Mouse (Mus musculus) thymus, adult 2 months (tissue): ENCODE data around the gene Susd1. TPM values are rescaled to one million over a fixed set of nuclear protein-coding genes. Genes with fewer than 3 reads are reported as not detected.

Source experiments
- DNase-seq: peaks from one replicate; pipeline ENCODE4 v3.0.0; 2021
- H3K27ac ChIP-seq: fragments of 200-500 bp; 2 replicates; pipeline ENCODE4 v1.5.1; 2012; ENCODE audit warnings: low read length, control low read depth; ENCODE audit not compliant: control insufficient read depth, insufficient read depth
- H3K27me3 ChIP-seq: fragments of 200-500 bp; 2 replicates; pipeline ENCODE4 v1.6.1; 2012; ENCODE audit warnings: mild to moderate bottlenecking, low read length, moderate library complexity, mixed read lengths; ENCODE audit not compliant: control insufficient read depth, insufficient read depth
- H3K36me3 ChIP-seq: fragments of 200-500 bp; 2 replicates; pipeline ENCODE4 v1.6.1; 2012; ENCODE audit warnings: mild to moderate bottlenecking, low read length, moderate library complexity; ENCODE audit not compliant: control insufficient read depth, insufficient read depth
- H3K4me1 ChIP-seq: fragments of 200-500 bp; replicated peaks from 2 replicates; pipeline ENCODE4 v1.6.1; 2012; ENCODE audit warnings: low read length; ENCODE audit not compliant: control insufficient read depth, insufficient read depth
- H3K4me3 ChIP-seq: fragments of 200-500 bp; 2 replicates; pipeline ENCODE4 v1.5.1; 2012; ENCODE audit warnings: mild to moderate bottlenecking, low read length, control low read depth, moderate library complexity; ENCODE audit not compliant: control insufficient read depth, insufficient read depth
- CTCF ChIP-seq: fragments of 200-500 bp; IDR thresholded peaks from 2 replicates; pipeline ENCODE4 v1.5.1; 2012; ENCODE audit warnings: mild to moderate bottlenecking, control low read depth, low read length, moderate library complexity, borderline replicate concordance; ENCODE audit not compliant: control insufficient read depth, poor library complexity, insufficient read depth; ENCODE audit errors: extremely low read depth
- POLR2A ChIP-seq: fragments of 200-500 bp; IDR thresholded peaks from 2 replicates; pipeline ENCODE4 v1.6.1; 2012; ENCODE audit warnings: mild to moderate bottlenecking, low read length, control low read depth, moderate library complexity; ENCODE audit not compliant: control insufficient read depth, poor library complexity, insufficient read depth; ENCODE audit errors: extremely low read depth
- WGBS: fragments of 180-500 bp; shearing (Covaris S2); methylation state at CpG from one replicate; pipeline ENCODE4 v1.1.7; 2018; 5-methylcytosine and 5-hydroxymethylcytosine counted together
- polyA plus RNA-seq: library from polyadenylated mRNA; depleted of rRNA; stranded (reverse); fragments of >200 nt; gene quantifications from 2 replicates; pipeline ENCODE4 v1.2.3, GENCODE M21; 2012

Gene Susd1
- polyA plus RNA-seq, 1 experiment = 22.0 TPM

- no peaks in the 10 kb centered on the region for H3K36me3 ChIP-seq
- no peak overlapping the region for H3K4me3 ChIP-seq
- H3K27me3 ChIP-seq = no peaks in the 10 kb centered on the region
- no peak for TF ChIP-seq CTCF
- no peak for TF ChIP-seq POLR2A
- H3K4me1 ChIP-seq = peaks cover 11% of the 10 kb centered on the region
- no peak overlapping the region for H3K27ac ChIP-seq
- no peak for DNase-seq
- 98% methylated on average over 6 of the region's 6 CpGs for WGBS
These were observed 116.4 kb downstream of the Susd1 start for GRCm38 (mm10) chr4:59322056-59322455.

GRCm38 (mm10) chr4:59321181-59322008, 117.0 kb downstream of the Susd1 start:
- 96% methylated on average over 12 of the region's 12 CpGs for WGBS
- Histone ChIP-seq H3K4me1 (peaks cover 11% of the 10 kb centered on the region), H3K36me3 (no peaks in the 10 kb centered on the region), H3K27ac (no peak overlapping the region), H3K27me3 (no peaks in the 10 kb centered on the region), H3K4me3 (no peak overlapping the region)
- TF ChIP-seq POLR2A (no peak), CTCF (no peak)
- DNase-seq = no peak

GRCm38 (mm10) chr4:59319136-59319941, 119.1 kb downstream of the Susd1 start:
- H3K27ac ChIP-seq = no peak overlapping the region
- no peaks in the 10 kb centered on the region for H3K36me3 ChIP-seq
- H3K4me3 ChIP-seq = no peak overlapping the region
- no peak for TF ChIP-seq CTCF
- no peak for TF ChIP-seq POLR2A
- H3K27me3 ChIP-seq = no peaks in the 10 kb centered on the region
- WGBS = 66% methylated on average over 9 of the region's 9 CpGs
- no peak for DNase-seq
- peaks cover 11% of the 10 kb centered on the region for H3K4me1 ChIP-seq

- Histone ChIP-seq H3K36me3 (no peaks in the 10 kb centered on the region), H3K27me3 (no peaks in the 10 kb centered on the region), H3K4me1 (peaks cover 11% of the 10 kb centered on the region), H3K27ac (no peak overlapping the region), H3K4me3 (no peak overlapping the region)
- no peak for DNase-seq
- 92% methylated on average over 6 of the region's 6 CpGs for WGBS
- TF ChIP-seq CTCF (no peak), POLR2A (no peak)
These were observed 119.8 kb downstream of the Susd1 start for GRCm38 (mm10) chr4:59318602-59319001.

- TF ChIP-seq CTCF (no peak), POLR2A (no peak)
- DNase-seq = no peak
- 76% methylated on average over 15 of the region's 15 CpGs for WGBS
- Histone ChIP-seq H3K27me3 (no peaks in the 10 kb centered on the region), H3K36me3 (no peaks in the 10 kb centered on the region), H3K4me1 (peaks cover 11% of the 10 kb centered on the region), H3K4me3 (no peak overlapping the region), H3K27ac (no peak overlapping the region)
These were observed 122.7 kb downstream of the Susd1 start for GRCm38 (mm10) chr4:59315553-59316405.
